Mouse (Mus musculus) NIH3T3 (cell line): Measurements from ENCODE around the gene Csrnp2.
A peak's percentile ranks its signal among the peaks of the same experiment; 100 is the strongest.

ENCODE experiments used
- DNase-seq: peaks from one replicate; pipeline ENCODE4 v3.0.0-alpha.2; 2012; ENCODE audit warnings: low read depth

The Csrnp2 gene

DNA sequence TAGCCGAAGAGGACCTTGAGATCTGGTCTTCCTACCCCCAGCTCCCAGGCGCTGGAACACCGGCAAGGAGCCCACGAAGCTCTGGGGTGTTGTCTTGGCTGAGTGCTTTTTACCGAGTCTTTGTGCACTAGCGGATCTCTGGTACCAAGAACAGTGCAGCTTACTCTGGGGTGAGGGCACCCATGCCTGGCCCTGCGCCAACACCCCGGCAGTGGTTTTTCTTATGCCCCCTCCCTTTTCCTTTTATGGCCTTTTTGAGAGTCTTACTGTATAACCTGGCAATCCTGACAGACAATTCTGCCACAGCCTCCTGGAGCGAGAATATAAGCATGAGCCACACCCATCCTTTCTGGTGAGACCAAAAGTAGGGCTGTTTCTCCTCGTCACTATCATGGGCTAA lies 16.9 kb downstream of the Csrnp2 start:
- DNase-seq: no peak

DNA sequence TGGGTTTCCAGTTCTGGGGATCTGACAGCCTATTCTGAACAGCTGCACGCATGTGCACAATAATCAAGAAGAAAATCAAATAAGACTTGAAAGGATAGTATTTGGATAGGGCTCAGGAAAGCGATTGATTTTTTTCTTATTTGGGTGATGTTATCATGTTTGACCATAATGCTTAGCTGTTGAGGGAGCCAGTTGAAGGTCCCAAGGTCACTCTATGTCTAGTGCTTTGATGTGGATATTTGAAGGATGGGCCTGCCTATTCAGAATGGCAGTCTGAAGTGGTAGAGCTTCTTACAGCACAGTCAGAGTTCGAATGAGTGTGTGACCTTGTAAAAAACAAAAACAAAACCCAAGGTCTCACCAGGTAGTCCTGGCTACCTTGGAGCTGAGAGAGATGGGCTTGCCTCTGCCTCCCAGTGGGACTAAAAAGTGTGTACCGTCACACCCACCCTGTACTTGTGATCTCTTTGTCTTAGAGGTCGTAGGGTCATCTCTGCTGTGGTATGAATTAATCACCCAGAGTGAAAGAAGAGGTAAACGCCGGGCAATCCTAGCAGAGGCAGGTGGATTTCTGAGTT lies 21.3 kb downstream of the Csrnp2 start:
- DNase-seq: no peak

DNA sequence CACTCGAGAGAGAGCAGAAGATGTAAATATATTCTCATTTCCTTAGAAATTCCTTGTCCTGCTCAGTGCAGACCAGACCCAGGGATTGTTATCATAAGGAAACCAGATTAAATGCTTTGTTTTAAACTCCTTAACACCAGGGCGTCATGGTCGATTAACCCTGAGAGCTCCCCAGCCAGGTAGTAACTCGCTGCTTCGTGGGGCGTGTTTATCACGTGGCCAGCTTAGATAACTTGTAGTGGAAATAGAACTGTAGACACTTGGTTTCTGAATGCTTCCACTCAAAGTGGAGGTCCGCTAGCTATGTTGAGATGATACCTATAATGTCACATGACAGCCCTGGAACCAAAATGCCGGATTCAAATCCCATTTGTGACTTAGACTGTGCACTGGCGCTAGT lies 25.3 kb downstream of the Csrnp2 start:
- DNase-seq: no peak

DNA sequence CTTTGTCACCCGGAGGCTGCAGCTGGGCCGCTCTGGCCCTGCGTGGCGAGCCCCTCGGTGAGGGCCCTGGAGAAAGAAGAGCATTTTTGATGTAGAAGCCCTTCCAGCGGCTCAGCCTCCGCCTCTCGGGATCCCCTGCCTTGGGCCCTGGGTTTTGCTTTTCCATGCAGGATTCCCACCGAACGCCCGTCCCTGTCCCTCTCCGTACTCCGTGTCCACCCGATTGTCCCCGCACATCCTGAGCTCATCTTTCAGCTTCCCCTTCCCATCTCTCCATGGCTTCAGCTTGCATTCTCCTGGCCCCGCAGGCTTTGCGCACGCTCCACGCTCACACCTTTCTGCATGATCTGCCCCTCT lies 26.1 kb downstream of the Csrnp2 start:
- no peak for DNase-seq

DNA sequence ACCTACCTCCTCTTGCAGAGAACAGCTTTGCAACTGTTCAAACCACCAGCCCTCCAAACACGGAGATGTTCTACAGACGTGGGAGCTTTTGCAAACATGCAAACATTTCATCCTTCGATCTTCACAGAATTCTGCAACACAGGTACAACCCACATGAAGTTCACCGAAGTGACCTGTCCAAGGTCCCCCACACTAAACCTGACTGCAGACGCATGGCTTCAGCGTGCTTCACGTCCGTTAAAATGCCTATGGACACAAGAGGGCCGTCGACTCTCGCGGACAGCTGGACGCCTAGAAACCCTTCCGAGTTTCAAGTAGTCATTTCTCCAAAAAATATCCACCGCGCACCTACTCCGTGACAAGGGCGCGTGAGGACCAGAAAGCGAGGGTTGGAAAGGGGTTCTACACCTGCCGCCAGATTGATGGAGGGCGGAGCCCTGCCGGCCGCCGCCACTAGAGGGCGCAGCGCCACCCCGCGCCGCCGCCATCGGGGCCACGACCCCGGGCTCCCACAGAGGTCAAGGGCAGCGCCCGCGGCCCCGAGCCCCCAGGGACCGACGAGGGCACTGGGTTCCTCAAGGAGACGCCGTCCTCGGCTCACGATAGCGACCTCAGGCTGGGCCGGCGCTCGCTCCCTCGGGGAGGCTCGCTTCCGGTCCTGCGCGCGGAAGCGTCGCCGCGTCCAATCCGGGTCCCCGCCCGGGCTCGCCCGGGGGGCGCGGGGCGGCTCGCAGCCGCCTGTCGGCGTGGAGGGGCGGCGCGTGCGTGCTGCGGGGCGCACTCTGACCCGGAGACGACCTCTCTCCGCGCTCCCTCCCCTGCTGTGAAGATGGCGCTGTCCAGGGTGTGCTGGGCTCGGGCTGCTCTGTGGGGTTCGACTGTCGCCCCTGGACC lies 26.7 kb downstream of the Csrnp2 start, which contains the start of gene Letmd1:
Gene Letmd1 (plus strand): TSS at position 729 of the 894 bp plus-strand sequence.
- DNase-seq: peak; percentile 90

DNA sequence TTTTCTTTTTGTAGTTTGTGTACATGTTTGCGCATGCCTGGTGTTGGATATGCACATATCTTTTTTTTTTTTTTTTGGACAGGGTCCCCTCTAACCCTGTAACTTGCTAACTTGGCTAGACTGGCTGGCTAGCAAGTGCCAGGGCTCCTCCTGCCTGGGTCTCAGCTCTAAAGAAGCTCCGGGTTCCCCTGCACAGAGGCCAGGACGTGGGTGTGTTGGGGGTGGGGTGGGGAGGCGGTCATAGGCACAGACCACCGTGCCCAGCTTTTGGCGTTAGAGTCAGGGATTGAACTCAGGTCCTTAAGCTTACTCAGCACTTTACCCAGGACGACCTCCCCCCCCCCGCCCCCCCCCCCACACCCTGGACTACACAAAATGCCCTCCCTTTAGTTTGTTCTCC lies 27.6 kb downstream of the Csrnp2 start:
- no peak for DNase-seq

DNA sequence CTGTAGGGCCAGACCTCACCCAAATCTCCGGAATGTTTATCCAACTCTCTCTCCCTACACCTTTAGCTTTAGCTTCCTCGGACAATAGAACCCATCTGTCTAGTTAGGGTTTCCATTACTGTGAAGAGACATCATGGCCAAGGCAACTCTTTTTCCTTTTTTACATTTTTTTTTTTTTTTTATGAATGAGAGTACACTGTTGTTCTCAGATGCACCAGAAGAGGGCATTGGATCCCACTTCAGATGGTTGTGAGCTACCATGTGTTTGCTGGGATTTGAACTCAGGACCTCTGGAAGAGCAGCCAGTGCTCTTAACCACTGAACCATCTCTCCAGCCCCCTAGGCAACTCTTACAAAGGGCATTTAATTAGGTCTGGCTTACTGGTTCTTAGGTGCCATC lies 29.9 kb downstream of the Csrnp2 start:
- DNase-seq: no peak

DNA sequence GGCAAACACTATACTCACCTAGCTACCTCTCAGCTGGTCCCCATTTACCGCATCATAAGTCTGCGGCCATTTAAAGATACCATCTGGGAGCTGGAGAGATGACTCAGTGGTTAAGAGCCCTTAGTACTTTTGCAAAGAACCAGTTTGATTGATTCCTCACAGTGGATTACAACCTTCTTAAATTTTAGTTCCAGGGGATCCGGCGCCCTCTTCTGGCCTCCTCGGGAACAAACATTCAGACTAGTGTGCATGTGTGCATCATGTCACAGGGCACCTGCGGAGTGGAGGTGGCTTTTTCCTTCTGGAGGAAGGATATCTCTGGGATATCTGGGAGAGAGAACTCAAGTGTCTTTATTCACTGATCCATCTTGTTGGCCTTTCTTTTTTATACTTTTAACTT lies 31.6 kb downstream of the Csrnp2 start:
- DNase-seq: peak; percentile 81

DNA sequence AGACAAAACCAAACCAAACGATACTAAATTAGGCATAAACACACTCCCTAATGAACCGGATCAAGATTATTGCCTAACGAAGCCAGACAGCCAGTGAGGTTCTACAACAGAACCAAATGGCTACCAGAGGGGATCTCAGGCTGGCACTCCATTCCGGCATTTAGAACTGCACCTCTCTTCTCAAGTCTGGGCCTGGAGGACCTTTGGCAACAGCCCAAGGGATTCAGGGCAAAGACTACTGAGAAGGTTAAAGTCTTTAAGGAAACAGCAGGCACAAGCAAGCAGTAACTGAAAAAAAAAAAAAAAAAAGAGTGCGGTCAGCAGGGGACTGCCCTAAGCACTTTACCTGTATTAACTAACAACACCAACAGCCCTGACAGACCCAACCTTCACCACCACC lies 33.2 kb downstream of the Csrnp2 start:
- peak; percentile 60 for DNase-seq

DNA sequence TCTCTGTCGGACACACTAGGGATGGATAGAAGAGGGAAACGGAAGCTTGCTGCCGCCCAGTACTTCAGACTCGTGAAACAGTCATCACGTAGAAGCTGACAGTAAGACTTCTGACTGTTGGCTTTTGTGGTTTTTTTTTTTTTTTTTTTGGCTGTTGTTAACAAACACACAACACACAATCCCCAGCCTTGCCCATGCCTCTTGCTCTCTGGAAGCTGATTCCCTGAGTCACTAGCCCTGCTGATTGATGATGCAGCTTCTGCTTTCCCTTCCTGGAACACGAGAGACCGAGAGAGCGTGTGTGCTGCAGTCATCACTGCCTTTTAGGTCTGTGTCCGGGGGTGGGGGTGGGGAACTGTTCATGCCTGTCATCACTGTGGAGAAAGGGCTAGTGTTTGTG lies 33.6 kb downstream of the Csrnp2 start:
- DNase-seq: peak; percentile 88

DNA sequence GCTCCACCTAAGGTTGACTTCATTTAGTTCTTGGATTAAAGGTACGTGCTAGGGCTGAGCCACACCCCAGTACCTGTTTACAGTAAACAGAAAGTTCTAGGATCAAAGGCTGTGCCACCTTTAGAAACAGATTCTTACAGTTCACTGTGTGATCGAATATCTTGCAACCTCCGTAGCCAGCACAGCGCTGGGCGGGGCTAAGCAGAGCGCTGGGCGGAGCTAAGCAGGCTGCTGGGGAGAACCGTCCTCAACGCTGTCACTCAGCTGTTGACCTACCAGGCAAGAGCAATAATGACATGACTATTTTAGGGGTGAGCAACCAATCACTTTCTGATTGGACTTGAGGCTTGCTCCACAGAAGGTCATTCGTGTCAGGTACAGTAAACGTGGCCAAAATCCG lies 34.3 kb downstream of the Csrnp2 start:
- no peak for DNase-seq

DNA sequence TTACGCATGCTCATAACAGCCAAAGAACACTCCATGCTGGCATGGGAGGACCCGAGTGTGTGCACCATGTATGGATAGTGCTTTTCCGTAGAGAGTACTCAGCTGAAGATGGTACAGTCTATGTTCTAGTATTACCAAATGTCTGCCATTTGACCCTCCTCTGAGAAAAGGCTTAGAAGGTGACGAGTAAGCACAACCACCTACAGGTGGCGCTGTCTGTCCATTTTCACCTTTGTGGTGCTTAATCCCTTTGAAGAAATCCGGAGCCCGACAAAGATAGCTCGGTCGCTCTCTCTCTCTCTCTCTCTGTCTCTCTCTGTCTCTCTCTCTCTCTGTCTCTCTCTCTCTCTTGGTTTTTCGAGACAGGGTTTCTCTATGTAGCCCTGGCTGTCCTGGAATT lies 37.2 kb downstream of the Csrnp2 start:
- peak; percentile 91 for DNase-seq

DNA sequence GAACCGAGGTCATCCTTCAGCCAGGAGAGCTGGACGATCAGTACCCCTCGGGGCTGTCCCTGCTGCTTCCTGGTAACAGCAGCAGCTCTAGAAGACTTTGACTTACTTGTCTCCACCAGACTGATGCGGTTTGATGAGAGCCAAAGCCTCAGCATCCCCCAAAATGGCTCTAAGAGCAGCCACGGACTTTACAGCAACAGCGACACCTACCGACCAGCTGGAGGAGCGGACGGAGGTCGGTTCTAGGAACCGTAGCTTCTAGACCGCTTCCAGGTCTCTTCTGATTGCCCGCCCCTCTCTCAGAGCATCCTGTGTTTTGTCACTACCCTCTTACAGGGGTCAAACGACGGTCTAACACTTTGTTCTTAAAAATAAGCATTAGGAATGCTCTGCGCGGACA lies 37.9 kb downstream of the Csrnp2 start:
- DNase-seq: peak; percentile 95

DNA sequence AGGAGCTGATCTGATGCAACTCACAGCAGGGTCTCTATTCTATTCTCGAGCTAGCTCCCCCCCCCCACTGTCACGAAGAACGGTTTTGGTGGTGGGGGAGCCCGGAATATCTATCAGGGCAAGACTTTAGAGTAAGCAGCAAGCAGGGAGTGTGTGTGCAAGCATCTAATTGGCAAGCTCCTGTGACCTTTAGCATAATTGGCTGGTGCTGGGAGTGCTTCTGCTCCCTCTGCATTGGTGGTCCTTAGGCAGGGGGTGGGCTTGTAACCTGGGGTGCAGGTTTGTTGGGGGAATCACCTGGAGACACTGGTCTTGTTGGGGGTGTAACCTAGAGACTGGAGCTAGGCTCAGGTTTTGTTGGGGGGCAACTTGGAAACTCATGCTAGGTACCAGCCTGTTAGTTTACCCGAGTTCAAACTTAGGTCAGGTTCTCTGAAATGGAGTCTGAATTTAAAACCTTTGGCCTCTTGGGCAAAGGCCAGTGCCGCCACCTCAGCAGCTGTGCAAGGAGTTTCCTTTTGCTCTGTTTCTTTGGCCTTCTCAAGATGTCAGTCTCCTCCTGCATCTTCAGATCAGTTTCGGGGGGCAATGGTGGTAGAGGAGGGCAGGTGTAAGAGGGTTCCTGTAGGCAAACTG lies 38.8 kb downstream of the Csrnp2 start:
- no peak for DNase-seq

DNA sequence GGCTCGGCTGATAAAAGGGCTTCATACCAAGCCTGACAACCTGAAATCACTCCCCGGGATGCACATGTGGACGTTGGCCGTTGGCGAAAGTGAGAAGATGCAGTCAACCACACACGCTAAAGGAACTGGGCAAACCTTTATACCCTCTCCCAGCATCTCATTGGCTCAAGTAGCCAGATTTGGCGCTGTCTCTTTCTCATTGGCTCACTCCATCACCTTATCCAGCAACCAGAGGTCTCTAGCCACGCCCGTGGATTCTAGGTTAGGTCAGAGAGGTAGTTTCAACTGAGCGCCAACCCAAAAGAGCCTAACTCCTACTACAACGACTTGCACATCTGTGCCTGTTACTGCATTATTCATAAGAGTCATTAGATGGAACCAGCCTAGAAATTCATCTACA lies 42.8 kb downstream of the Csrnp2 start:
- DNase-seq: no peak

DNA sequence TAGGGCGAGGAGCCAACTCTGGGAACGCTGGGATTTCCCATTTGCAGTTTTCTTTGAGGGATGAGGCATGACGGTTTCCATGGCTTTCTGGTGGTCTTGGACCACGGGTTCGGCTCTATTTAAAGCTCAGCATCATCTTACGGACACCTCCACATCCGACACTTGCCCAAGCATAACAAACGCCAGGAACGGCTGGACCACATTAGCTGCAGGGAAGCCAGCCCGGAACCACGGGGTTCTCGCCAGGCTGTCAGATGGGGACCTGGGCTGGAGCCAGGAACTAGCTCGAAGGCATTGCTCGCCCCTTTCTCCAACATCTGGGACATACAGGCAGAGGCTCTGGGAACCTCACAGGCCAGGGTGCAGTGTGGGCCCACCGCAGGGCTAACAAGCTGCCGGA lies 44.0 kb downstream of the Csrnp2 start:
- peak; percentile 91 for DNase-seq

DNA sequence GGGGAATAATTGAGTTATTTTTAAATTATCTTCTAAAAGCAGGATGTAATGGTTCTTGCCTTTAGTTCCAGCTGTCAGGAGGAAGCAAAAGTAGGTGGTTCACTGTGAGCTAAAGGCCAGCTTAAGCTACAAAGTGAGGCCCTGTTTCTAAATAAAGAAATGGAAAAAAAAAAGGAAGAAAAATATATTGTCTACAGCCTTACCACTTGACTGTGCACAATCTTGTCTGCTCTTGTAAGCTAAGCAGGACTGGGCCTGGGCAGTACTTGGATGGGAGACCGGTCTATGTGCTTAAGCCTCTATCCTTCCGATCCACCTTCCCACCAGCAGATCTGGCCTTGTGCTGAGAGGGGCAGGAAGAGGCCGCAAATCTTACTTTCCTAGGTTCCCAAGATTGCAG lies 45.8 kb downstream of the Csrnp2 start:
- no peak for DNase-seq

DNA sequence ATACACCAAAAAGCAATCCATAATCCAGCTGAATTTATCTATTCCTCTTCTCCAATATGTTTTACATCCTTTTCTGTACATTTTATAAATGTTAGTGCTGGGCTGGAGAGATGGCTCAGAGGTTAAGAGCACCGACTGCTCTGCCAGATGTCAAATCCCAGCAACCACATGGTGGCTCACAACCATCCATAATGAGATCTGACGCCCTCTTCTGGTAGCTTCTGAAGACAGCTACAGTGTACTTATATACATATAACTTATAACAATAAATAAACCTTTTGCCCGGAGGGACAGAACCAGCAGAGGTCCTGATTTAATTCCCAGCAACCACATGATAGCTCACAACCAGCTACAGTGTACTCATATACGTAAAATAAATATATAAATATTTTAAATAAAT lies 46.7 kb downstream of the Csrnp2 start:
- DNase-seq: no peak

DNA sequence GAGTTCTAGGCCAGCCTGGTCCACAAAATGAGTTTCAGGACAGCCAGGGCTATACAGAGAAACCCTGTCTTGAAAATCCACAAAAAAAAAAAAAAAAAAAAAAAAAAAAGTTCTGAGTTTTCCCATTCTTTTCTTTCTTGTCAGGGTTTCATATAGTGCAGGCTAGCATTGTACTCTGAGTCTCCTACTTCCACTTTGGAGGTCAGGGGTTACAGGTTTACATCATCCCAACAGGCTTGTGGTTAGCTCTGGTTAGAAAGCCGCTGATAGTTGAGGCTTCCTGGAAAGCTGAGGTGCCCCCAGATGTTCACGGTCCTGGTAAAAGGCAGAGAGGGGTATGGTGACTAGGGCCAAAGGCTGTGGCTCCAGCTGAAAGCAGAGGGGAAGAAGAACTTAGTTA lies 48.4 kb downstream of the Csrnp2 start:
- DNase-seq: no peak

DNA sequence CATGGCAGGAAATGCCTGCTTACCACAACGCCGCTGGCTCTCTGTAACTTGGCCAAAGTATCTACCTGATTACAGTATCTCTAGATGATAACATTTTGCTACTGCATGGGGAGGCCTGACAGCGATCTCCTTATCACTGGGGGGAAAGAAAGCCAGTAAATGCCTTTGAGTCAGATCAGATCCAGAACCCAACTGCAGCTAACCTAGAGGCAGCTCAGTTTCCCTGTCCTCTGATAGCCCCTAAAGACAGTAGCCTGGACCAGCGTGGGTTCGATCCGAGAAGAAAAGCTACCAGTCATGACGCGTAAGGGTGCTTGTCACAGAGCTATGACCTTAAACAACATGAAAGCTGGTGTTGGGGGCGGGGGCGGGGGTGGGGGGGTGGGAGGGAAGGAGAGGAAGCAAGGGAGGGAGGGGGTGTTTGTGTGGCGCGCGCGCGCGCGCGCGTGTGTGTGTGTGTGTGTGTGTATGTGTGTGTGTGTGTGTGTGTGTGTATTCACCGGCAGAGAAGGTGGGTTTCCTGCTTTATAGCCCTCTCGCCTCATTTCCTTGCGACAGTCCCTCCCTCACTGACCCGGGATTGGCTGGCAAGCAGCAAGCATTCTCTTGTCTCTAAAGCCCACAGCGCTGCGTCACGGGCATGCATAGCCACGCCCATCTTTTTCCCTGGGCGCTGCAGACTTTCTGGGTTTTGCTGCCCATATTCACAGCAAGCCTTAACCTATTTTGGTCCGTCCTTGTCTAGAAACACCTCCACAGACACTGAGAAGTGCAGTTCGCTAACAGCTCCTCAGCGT lies 52.0 kb downstream of the Csrnp2 start:
- DNase-seq: peak; percentile 88

DNA sequence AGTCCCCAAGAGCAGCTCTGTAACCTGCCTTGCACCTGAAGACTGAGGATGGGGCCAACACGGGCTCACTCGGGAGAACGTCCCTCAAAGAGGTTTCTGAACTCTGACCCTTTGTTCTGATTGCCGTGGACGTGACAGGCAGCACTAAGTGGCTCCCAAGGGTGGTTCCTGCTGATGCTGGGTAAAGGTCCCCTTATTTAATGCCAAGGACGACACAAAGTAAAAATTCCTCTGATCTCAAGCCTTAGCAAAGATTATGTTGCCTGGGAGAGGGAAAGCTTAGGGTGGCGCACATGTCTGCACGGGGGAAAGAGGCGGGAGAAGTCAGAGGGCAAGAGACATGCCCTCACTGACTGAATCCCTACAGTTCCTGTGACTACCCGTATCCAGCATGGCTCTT lies 58.8 kb downstream of the Csrnp2 start:
- no peak for DNase-seq

DNA sequence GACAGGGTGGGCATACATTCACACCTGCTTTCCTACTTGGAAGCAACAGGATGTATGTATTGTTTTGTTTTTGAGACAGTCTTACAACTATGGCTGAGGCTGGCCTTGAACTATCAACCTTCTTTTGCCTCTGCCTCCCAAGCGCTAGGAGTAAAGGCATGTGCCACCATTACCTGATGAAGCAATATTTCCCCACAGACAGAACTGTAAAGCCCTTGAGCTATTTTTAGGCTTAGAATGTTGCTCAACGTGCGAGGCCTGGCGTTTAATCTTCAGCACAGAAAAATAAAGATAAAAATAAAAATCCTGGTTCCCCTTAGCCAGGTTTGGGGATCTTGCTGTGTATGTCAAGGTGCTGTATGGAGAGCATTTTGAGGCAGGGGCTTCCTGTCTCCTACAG lies 59.2 kb downstream of the Csrnp2 start:
- DNase-seq: peak; percentile 53

DNA sequence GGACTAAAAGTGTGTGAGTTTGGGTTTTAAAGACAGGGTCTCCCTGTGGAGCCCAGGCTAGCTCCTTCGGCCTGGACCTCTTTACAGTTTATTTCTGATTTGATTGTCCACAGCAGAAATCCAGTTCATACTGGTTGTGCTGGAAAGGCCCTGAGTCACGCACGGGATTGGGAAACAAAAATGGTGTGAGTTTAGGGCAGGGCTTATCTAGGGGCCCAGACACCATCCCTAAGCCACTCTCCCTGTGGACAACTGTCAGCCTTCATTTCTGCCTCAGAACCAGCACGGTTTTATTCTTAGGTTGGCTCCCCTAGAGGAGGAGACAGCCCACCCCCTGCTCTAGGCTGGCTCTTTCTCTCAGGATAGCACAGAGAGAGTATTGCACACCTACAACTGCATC lies 62.1 kb downstream of the Csrnp2 start:
- DNase-seq: peak; percentile 68
